Comparison of ENCODE assay signal across 26 mouse cellular contexts in genomic region chr10:122727228-122727627, GRCm38 (mm10). TPM values are rescaled to one million over a fixed set of nuclear protein-coding genes. Genes with fewer than 3 reads are reported as not detected.
DNase-seq lines count a peak whose midpoint lies in the region; ATAC-seq and TF ChIP-seq lines count a peak whose summit lies in the region.
"Had no signal": no experiment of that assay in that cellular context is flagged by ENCODE, and none has a peak within 500 bp of the region (broad histone marks: within the 10 kb centered on the region; RNA-seq: fewer than 3 reads in every experiment).

No protein-coding gene starts in this region.

- TF ChIP-seq CTCF in intestine, postnatal 0 days (IDR thresholded peaks at IDR 0.05; ENCODE audit: low read depth): no peak
- TF ChIP-seq CTCF in small intestine, adult 2 months (IDR thresholded peaks at IDR 0.05; ENCODE audit: extremely low read depth, insufficient read length, insufficient replicate concordance, low read depth, low read length): no peak

- no peak overlapping the region for H3K4me2 ChIP-seq in intestine, postnatal 0 days (replicated peaks; ENCODE audit: low read depth)
- H3K4me2 ChIP-seq: forebrain, embryonic 15.5 days; heart, embryonic 12.5 days; hindbrain, embryonic 13.5 days; neural tube, embryonic 12.5 days; stomach, embryonic 15.5 days had no signal

- DNase-seq in kidney, postnatal 14 days: peak; percentile 30
- no peak for DNase-seq in kidney, adult 11 months
- peak; percentile 25 for DNase-seq in MN1 (ENCODE audit: low spot score)
- no peak for DNase-seq in cerebellum, adult 18-20 months
- no peak for DNase-seq in ovary, postnatal 14 days (ENCODE audit: low spot score)
- no peak for DNase-seq in right cerebral cortex, postnatal 10 days (ENCODE audit: low spot score in 2 of 2)
- DNase-seq: adrenal gland, postnatal 10 days; cerebellum, postnatal 10 days; embryo, embryonic 11 days; heart, postnatal 14 days; kidney, adult 2 months; left cerebral cortex, postnatal 4 days; liver; liver, postnatal 0 days; lung, postnatal 10 days; thymus, adult 2 months had no signal

- H3K27me3 ChIP-seq in intestine, postnatal 0 days (replicated peaks; ENCODE audit: control insufficient read depth, insufficient read depth, low read length): no peaks in the 10 kb centered on the region
- no peaks in the 10 kb centered on the region for H3K27me3 ChIP-seq in small intestine, adult 2 months (ENCODE audit: control insufficient read depth, insufficient read depth, low read length)
- H3K27me3 ChIP-seq: forebrain, embryonic 15.5 days; heart, embryonic 12.5 days; hindbrain, embryonic 13.5 days; megakaryocyte, embryonic 14.5 days; neural tube, embryonic 12.5 days; Patski; stomach, embryonic 15.5 days had no signal

- H3K36me3 ChIP-seq in intestine, postnatal 0 days (ENCODE audit: control insufficient read depth, insufficient read depth): no peaks in the 10 kb centered on the region
- 0 out of 2 replicates have a peak, but pooled peaks cover 2% of the 10 kb centered on the region for H3K36me3 ChIP-seq in small intestine, adult 2 months (ENCODE audit: control insufficient read depth, insufficient read depth, low read length)
- H3K36me3 ChIP-seq: forebrain, embryonic 15.5 days; heart, embryonic 12.5 days; hindbrain, embryonic 13.5 days; neural tube, embryonic 12.5 days; stomach, embryonic 15.5 days had no signal

- H3K4me3 ChIP-seq in intestine, postnatal 0 days (ENCODE audit: low read depth, low read length): no peak overlapping the region
- H3K4me3 ChIP-seq in small intestine, adult 2 months (ENCODE audit: low read depth, low read length): no peak overlapping the region
- H3K4me3 ChIP-seq: forebrain, embryonic 15.5 days; heart, embryonic 12.5 days; hindbrain, embryonic 13.5 days; left cerebral cortex, adult 2 months; megakaryocyte, embryonic 14.5 days; neural tube, embryonic 12.5 days; stomach, embryonic 15.5 days had no signal

- no peaks in the 10 kb centered on the region for H3K9me3 ChIP-seq in intestine, postnatal 0 days (ENCODE audit: control insufficient read depth)
- H3K9me3 ChIP-seq: forebrain, embryonic 15.5 days; heart, embryonic 12.5 days; hindbrain, embryonic 13.5 days; neural tube, embryonic 12.5 days; stomach, embryonic 15.5 days had no signal

- no peak for TF ChIP-seq POLR2A in small intestine, adult 2 months (IDR thresholded peaks at IDR 0.05; ENCODE audit: low read depth, low read length)

- 26% methylated on average over 4 of the region's 4 CpGs for WGBS in intestine, postnatal 0 days
- 11% methylated on average over 4 of the region's 4 CpGs for WGBS in small intestine, adult 2 months

- 0 out of 2 replicates have a peak, but pooled peaks have one; percentile 16 for ATAC-seq in intestine, postnatal 0 days
- ATAC-seq: forebrain, embryonic 15.5 days; liver, postnatal 0 days; Patski had no signal

- H3K27ac ChIP-seq in intestine, postnatal 0 days (ENCODE audit: low read depth, low read length): no peak overlapping the region
- peak overlapping the region; percentile 42; the same call in 1 of the 2 replicates for H3K27ac ChIP-seq in small intestine, adult 2 months (ENCODE audit: insufficient read depth, low read depth, low read length)
- H3K27ac ChIP-seq: forebrain, embryonic 15.5 days; hindbrain, embryonic 13.5 days; left cerebral cortex, adult 2 months; neural tube, embryonic 12.5 days; stomach, embryonic 15.5 days had no signal

- no peak overlapping the region for H3K9ac ChIP-seq in intestine, postnatal 0 days (ENCODE audit: low read depth, low read length)
- H3K9ac ChIP-seq: forebrain, embryonic 15.5 days; heart, embryonic 12.5 days; hindbrain, embryonic 13.5 days; liver, postnatal 0 days; neural tube, embryonic 12.5 days; stomach, embryonic 15.5 days had no signal

- H3K4me1 ChIP-seq in intestine, postnatal 0 days (replicated peaks; ENCODE audit: control insufficient read depth, insufficient read depth, low read length): no peaks in the 10 kb centered on the region
- H3K4me1 ChIP-seq in small intestine, adult 2 months (ENCODE audit: control insufficient read depth, insufficient read depth, insufficient read length, low read length): peaks cover 8% of the 10 kb centered on the region; the same call in 1 of the 2 replicates
- H3K4me1 ChIP-seq: forebrain, embryonic 15.5 days; hindbrain, embryonic 13.5 days; neural tube, embryonic 12.5 days; stomach, embryonic 15.5 days had no signal

RNA-seq across cellular contexts. Expression of gene Ppm1h, which starts 48.7 kb away (rescaled TPM):
- 17.9 and 20.7 TPM in 2 replicates for polyA plus RNA-seq in intestine, postnatal 0 days (2015; fragmentation: Nextera tagmentation; extraction: Ambion mirVana)
- polyA plus RNA-seq in small intestine, adult 2 months (2012; rRNA removed): 14.5 and 14.7 TPM in 2 replicates

Comparison
In these comparisons a context has a peak if more than half of its experiments do, and no peak if none do; other contexts are left out.
1. DNase-seq: peak in kidney, postnatal 14 days (single experiment) and MN1 (single experiment); none in kidney, adult 11 months (single experiment), cerebellum, adult 18-20 months (0 of 2), ovary, postnatal 14 days (single experiment) and right cerebral cortex, postnatal 10 days (0 of 2).